Mouse (Mus musculus) CH12.LX (cell line): ENCODE measurements at regions not wholly inside any gene's neighbourhood (a gene's known extent, or its start where the extent isn't known, plus 50 kb on each side); places are given as distances from the start of the nearest gene placed in this dataset.
"Not testable (repeated sequence)": the region's sequence is repeated elsewhere in the genome, so short reads cannot be mapped to it uniquely, and the experiment has no call there.

Source experiments
- DNase-seq: peaks from one replicate; pipeline ENCODE4 v3.0.0-alpha.2; 2013; ENCODE audit errors: extremely low read depth
- H3K27ac ChIP-seq: 2 replicates; pipeline ENCODE4 v1.5.1; 2012; ENCODE audit warnings: low read depth, mild to moderate bottlenecking, control low read depth, moderate library complexity; ENCODE audit not compliant: insufficient read depth
- H3K27me3 ChIP-seq: replicated peaks from 2 replicates; pipeline ENCODE3; 2012; ENCODE audit warnings: inconsistent platforms
- H3K36me3 ChIP-seq, 2 experiments: replicated peaks in 1 of 2; 2 replicates each; pipeline versions ENCODE3 to v1.6.1; 2012; ENCODE audit warnings: inconsistent platforms in 1 of 2, low read length in 1 of 2, mild to moderate bottlenecking in 1 of 2, mixed read lengths in 1 of 2, moderate library complexity in 1 of 2; ENCODE audit not compliant: control insufficient read depth in 1 of 2, insufficient read depth in 1 of 2
- H3K4me1 ChIP-seq, 2 experiments: 2 replicates each; pipeline ENCODE4 v1.6.1; 2012; ENCODE audit warnings: inconsistent platforms in 1 of 2, moderate library complexity in 1 of 2; ENCODE audit not compliant: insufficient read depth in 2 of 2, control insufficient read depth in 1 of 2
- H3K4me2 ChIP-seq: 2 replicates; pipeline ENCODE4 v1.6.1; 2012; ENCODE audit warnings: low read depth, mild to moderate bottlenecking, control low read depth; ENCODE audit not compliant: poor library complexity, insufficient read depth, severe bottlenecking
- H3K4me3 ChIP-seq, 3 experiments: fragments of 150-350 bp in 1 of 3; sonication (generic) in 1 of 3; replicated peaks in 1 of 3; 2 replicates each; pipeline versions ENCODE3 to v1.5.1; 2011 to 2012; ENCODE audit warnings: low read depth in 2 of 3, low read length in 2 of 3, mild to moderate bottlenecking in 2 of 3, moderate library complexity in 2 of 3, control low read depth in 1 of 3, improper control_type of control experiment in 1 of 3, inconsistent platforms in 1 of 3, mixed read lengths in 1 of 3; ENCODE audit not compliant: poor library complexity in 1 of 3
- H3K79me2 ChIP-seq: replicated peaks from 2 replicates; pipeline ENCODE4 v1.6.1; 2012; ENCODE audit warnings: mild to moderate bottlenecking, moderate library complexity; ENCODE audit not compliant: control insufficient read depth, poor library complexity, insufficient read depth, severe bottlenecking; ENCODE audit errors: extremely low read depth
- H3K9ac ChIP-seq: 2 replicates; pipeline ENCODE4 v1.6.1; 2012; ENCODE audit warnings: low read depth, mild to moderate bottlenecking, control low read depth, moderate library complexity; ENCODE audit not compliant: insufficient read depth
- H3K9me3 ChIP-seq: replicated peaks from 2 replicates; pipeline ENCODE3; 2012; ENCODE audit warnings: low read length, inconsistent platforms, mixed read lengths
- CHD2 ChIP-seq: IDR thresholded peaks from 2 replicates; pipeline ENCODE4 v1.6.1; 2011; ENCODE audit warnings: low read length, improper control_type of control experiment
- CTCF ChIP-seq, 2 experiments: IDR thresholded peaks in 1 of 2; conservative IDR thresholded peaks in 1 of 2; 2 replicates each; pipeline ENCODE4 v1.5.1; 2011 to 2012; ENCODE audit warnings: low read depth in 2 of 2, low read length in 2 of 2, improper control_type of control experiment in 1 of 2, inconsistent platforms in 1 of 2, mild to moderate bottlenecking in 1 of 2, moderate library complexity in 1 of 2
- E2F4 ChIP-seq: IDR thresholded peaks from 2 replicates; pipeline ENCODE4 v1.6.1; 2011; ENCODE audit warnings: low read depth, low read length, improper control_type of control experiment; ENCODE audit not compliant: insufficient replicate concordance
- ELF1 ChIP-seq: IDR thresholded peaks from 2 replicates; pipeline ENCODE4 v1.6.1; 2014; ENCODE audit warnings: low read depth, mild to moderate bottlenecking, inconsistent platforms, low read length, improper control_type of control experiment
- HCFC1 ChIP-seq: IDR thresholded peaks from 2 replicates; pipeline ENCODE4 v1.6.1; 2012; ENCODE audit warnings: low read depth, mild to moderate bottlenecking, inconsistent platforms, low read length, improper control_type of control experiment
- IRF4 ChIP-seq: IDR thresholded peaks from 2 replicates; pipeline ENCODE4 v1.6.1; 2014; ENCODE audit warnings: low read depth, mild to moderate bottlenecking, inconsistent platforms, low read length, improper control_type of control experiment
- JUN ChIP-seq: IDR thresholded peaks from 2 replicates; pipeline ENCODE4 v1.6.1; 2011; ENCODE audit warnings: low read depth, mild to moderate bottlenecking, low read length, improper control_type of control experiment, moderate library complexity; ENCODE audit not compliant: insufficient read depth
- JUND ChIP-seq: conservative IDR thresholded peaks from 2 replicates; pipeline ENCODE4 v1.6.1; 2011; ENCODE audit warnings: low read depth, low read length, improper control_type of control experiment
- KAT2A ChIP-seq: IDR thresholded peaks from 2 replicates; pipeline ENCODE4 v1.6.1; 2012; ENCODE audit warnings: low read length, improper control_type of control experiment, inconsistent platforms; ENCODE audit not compliant: insufficient replicate concordance
- MAFK ChIP-seq: IDR thresholded peaks from 2 replicates; pipeline ENCODE4 v1.6.1; 2011; ENCODE audit warnings: low read length, improper control_type of control experiment; ENCODE audit not compliant: insufficient replicate concordance
- MEF2A ChIP-seq: IDR thresholded peaks from 2 replicates; pipeline ENCODE4 v1.6.1; 2014; ENCODE audit warnings: low read depth, mild to moderate bottlenecking, inconsistent platforms, low read length, improper control_type of control experiment, borderline replicate concordance
- NRF1 ChIP-seq: IDR thresholded peaks from 2 replicates; pipeline ENCODE4 v1.6.1; 2014; ENCODE audit warnings: low read depth, mild to moderate bottlenecking, inconsistent platforms, low read length, improper control_type of control experiment, moderate library complexity
- PAX5 ChIP-seq: IDR thresholded peaks from 2 replicates; pipeline ENCODE4 v1.6.1; 2012; ENCODE audit warnings: low read length, inconsistent platforms, mixed read lengths
- POLR2A ChIP-seq: IDR thresholded peaks from 2 replicates; pipeline ENCODE4 v1.6.1; 2011; ENCODE audit warnings: low read depth, mild to moderate bottlenecking, improper control_type of control experiment, low read length
- RAD21 ChIP-seq: IDR thresholded peaks from 2 replicates; pipeline ENCODE4 v1.6.1; 2011; ENCODE audit warnings: low read depth, mild to moderate bottlenecking, low read length, improper control_type of control experiment, moderate library complexity
- RCOR1 ChIP-seq: conservative IDR thresholded peaks from 2 replicates; pipeline ENCODE4 v1.6.1; 2012; ENCODE audit warnings: low read depth, mild to moderate bottlenecking, inconsistent platforms, low read length, improper control_type of control experiment
- SIN3A ChIP-seq: IDR thresholded peaks from 2 replicates; pipeline ENCODE4 v1.6.1; 2012; ENCODE audit warnings: low read length, improper control_type of control experiment, inconsistent platforms
- SMC3 ChIP-seq: IDR thresholded peaks from 2 replicates; pipeline ENCODE4 v1.6.1; 2011; ENCODE audit warnings: low read depth, low read length, improper control_type of control experiment
- USF1 ChIP-seq: IDR thresholded peaks from 2 replicates; pipeline ENCODE4 v1.6.1; 2014; ENCODE audit warnings: low read depth, mild to moderate bottlenecking, inconsistent platforms, low read length, improper control_type of control experiment
- USF2 ChIP-seq: conservative IDR thresholded peaks from 2 replicates; pipeline ENCODE4 v1.6.1; 2011; ENCODE audit warnings: low read depth, low read length, improper control_type of control experiment
- ZC3H11A ChIP-seq: IDR thresholded peaks from 2 replicates; pipeline ENCODE4 v1.6.1; 2012; ENCODE audit warnings: low read depth, mild to moderate bottlenecking, inconsistent platforms, low read length, improper control_type of control experiment
- ZNF384 ChIP-seq: IDR thresholded peaks from 2 replicates; pipeline ENCODE4 v1.6.1; 2012; ENCODE audit warnings: low read depth, low read length, improper control_type of control experiment, inconsistent platforms
- dilution Hi-C: fragments of 300-500 bp; cut with MboI; formaldehyde crosslinking; loops from 2 replicates; pipeline ENCODE4 v1.14.3; 2020; ENCODE audit warnings: low sequenced_read_pairs; ENCODE audit not compliant: extremely low pct_unique_long_range_greater_than_20kb, extremely low pct_ligation_motif_present
- in situ Hi-C: fragments of 300-500 bp; cut with MboI; formaldehyde crosslinking; loops from 3 replicates; pipeline ENCODE4 v1.14.3; 2019; ENCODE audit warnings: low sequenced_read_pairs, low pct_ligation_motif_present, low pct_unique_long_range_greater_than_20kb, mixed read lengths

- Histone ChIP-seq H3K9me3 (no peaks in the 10 kb centered on the region), H3K4me2 (no peak overlapping the region), H3K27ac (no peak overlapping the region), H3K36me3 (no peaks in the 10 kb centered on the region), H3K4me1 (no peaks in the 10 kb centered on the region), H3K9ac (no peak overlapping the region), H3K79me2 (no peaks in the 10 kb centered on the region), H3K4me3 (no peak overlapping the region), H3K27me3 (no peaks in the 10 kb centered on the region)
- dilution Hi-C loops (no loop called here), in situ Hi-C loops (no loop called here)
- no peak for TF ChIP-seq NRF1
- no peak for TF ChIP-seq JUN
- TF ChIP-seq E2F4, result no peak
- no peak for TF ChIP-seq RAD21
- no peak for TF ChIP-seq SMC3
- TF ChIP-seq MAFK, result no peak
- TF ChIP-seq USF2, result no peak
- no peak for TF ChIP-seq ELF1
- no peak for TF ChIP-seq CHD2
- DNase-seq, result no peak
Measured at GRCm38 (mm10) chr9:4092518-4092917, 216.8 kb downstream of the Aasdhppt start.

DNA sequence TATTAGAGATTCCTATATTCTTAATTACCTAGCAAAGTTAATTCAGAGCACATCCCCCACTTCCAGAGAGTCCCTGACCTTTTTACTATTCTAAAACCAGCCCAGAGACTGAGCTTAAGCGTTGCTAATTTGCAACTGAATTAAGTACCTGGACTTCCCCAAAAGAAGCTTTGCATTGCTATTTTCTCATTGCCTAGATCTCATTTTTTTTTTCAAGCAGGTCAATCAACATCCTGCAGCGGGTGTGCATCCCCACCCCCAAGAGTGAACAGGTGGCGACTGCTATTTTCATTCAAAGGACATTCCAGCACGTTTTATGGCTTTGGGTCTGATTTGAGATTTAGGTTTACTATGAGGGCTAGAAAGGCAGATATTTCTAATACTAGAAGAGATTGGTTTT, 226.6 kb downstream of the Aasdhppt start:
- H3K4me3 ChIP-seq, H3K9ac ChIP-seq, H3K9me3 ChIP-seq, H3K27me3 ChIP-seq, H3K36me3 ChIP-seq, in situ Hi-C loops, dilution Hi-C loops, H3K27ac ChIP-seq, H3K79me2 ChIP-seq: not testable (repeated sequence)
- peak; percentile 25; the same call in 1 of the 2 replicates for TF ChIP-seq MEF2A
- peak; percentile 83 for TF ChIP-seq ZNF384
- Histone ChIP-seq H3K4me2 (peak overlapping the region; percentile 40), H3K4me1 (peaks cover 6 to 19% of the 10 kb centered on the region in 2 experiments; a peak in 3 of 4 replicates)
- peak; percentile 54 for DNase-seq

DNA sequence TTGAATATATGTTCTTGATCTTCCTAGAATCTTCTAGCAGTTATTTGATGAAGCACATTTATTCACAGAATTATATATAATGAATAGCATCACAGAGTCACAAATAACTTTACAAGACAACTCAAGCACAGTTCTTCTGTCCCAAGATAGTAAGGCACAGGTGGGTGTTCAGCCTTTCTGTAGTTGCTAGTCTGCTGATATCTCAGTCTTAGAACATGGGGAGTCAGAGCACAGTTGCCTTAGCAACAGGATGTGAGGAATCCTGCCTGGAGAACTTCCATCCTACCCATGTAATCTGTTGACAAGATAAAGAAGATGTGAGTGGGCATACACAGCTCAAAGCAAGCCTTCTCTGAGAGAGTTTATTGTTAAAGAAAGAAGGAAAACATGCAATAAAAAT, 248.2 kb downstream of the Aasdhppt start:
- in situ Hi-C loops (no loop called here), dilution Hi-C loops (no loop called here)
- Histone ChIP-seq H3K4me2 (no peak overlapping the region), H3K4me3 (no peak overlapping the region), H3K27ac (no peak overlapping the region), H3K4me1 (peaks cover 0 to 6% of the 10 kb centered on the region in 2 experiments; a peak in 1 of 4 replicates), H3K9me3 (no peaks in the 10 kb centered on the region), H3K9ac (no peak overlapping the region), H3K27me3 (no peaks in the 10 kb centered on the region), H3K79me2 (no peaks in the 10 kb centered on the region), H3K36me3 (no peaks in the 10 kb centered on the region)
- no peak for TF ChIP-seq HCFC1
- TF ChIP-seq ZC3H11A, result no peak
- TF ChIP-seq USF2, result no peak
- TF ChIP-seq IRF4, result no peak
- no peak for TF ChIP-seq JUND
- TF ChIP-seq POLR2A, result no peak
- no peak for TF ChIP-seq CTCF (conservative IDR thresholded peaks at IDR 0.05 in 1 of 2, IDR thresholded peaks at IDR 0.05 in 1 of 2; ENCODE audit: low read depth in 2 of 2, low read length in 2 of 2)
- TF ChIP-seq RCOR1, result no peak
- no peak for TF ChIP-seq USF1
- TF ChIP-seq RAD21, result no peak
- no peak for TF ChIP-seq MAFK
- TF ChIP-seq KAT2A, result no peak
- no peak for TF ChIP-seq SIN3A
- TF ChIP-seq PAX5, result no peak
- no peak for DNase-seq
